Mouse (Mus musculus) forebrain, embryonic 11.5 days (tissue): ENCODE measurements around the gene Mrpl47. TPM values are rescaled to one million over a fixed set of nuclear protein-coding genes. Genes with fewer than 3 reads are reported as not detected.
"Not testable (repeated sequence)": the region's sequence is repeated elsewhere in the genome, so short reads cannot be mapped to it uniquely, and the experiment has no call there.

Source experiments
- ATAC-seq: fragments of 200-750 bp; cut with Nextera tagmentation; replicated peaks from 2 replicates; pipeline ENCODE4 v1.8.0; 2017; ENCODE audit warnings: moderate TSS enrichment; ENCODE audit not compliant: low FRiP score
- DNase-seq: peaks from one replicate; pipeline ENCODE4 v3.0.0-alpha.2; 2017; ENCODE audit warnings: low spot score
- H3K27ac ChIP-seq: fragments of 300-500 bp; sonication (generic); 2 replicates; pipeline ENCODE4 v1.5.1; 2014; ENCODE audit warnings: low read depth, low read length
- H3K27me3 ChIP-seq: fragments of 300-500 bp; sonication (generic); 2 replicates; pipeline ENCODE4 v1.6.1; 2014; ENCODE audit warnings: mild to moderate bottlenecking, low read length, mixed read lengths; ENCODE audit not compliant: control insufficient read depth, insufficient read depth
- H3K36me3 ChIP-seq: fragments of 300-500 bp; sonication (generic); 2 replicates; pipeline ENCODE4 v1.6.1; 2014; ENCODE audit warnings: mild to moderate bottlenecking, low read length, moderate library complexity, mixed read lengths; ENCODE audit not compliant: control insufficient read depth, insufficient read depth
- H3K4me1 ChIP-seq: fragments of 300-500 bp; sonication (generic); replicated peaks from 2 replicates; pipeline ENCODE4 v1.6.1; 2014; ENCODE audit warnings: low read length, mixed read lengths; ENCODE audit not compliant: control insufficient read depth, insufficient read depth
- H3K4me2 ChIP-seq: fragments of 300-500 bp; sonication (generic); 2 replicates; pipeline ENCODE4 v1.6.1; 2014; ENCODE audit warnings: low read depth, mild to moderate bottlenecking, low read length, moderate library complexity, mixed read lengths; ENCODE audit not compliant: severe bottlenecking
- H3K4me3 ChIP-seq: fragments of 300-500 bp; sonication (generic); 2 replicates; pipeline ENCODE4 v1.5.1; 2014; ENCODE audit warnings: low read depth, low read length
- H3K9ac ChIP-seq: fragments of 300-500 bp; sonication (generic); 2 replicates; pipeline ENCODE4 v1.6.1; 2014; ENCODE audit warnings: low read length
- H3K9me3 ChIP-seq: fragments of 300-500 bp; sonication (generic); 2 replicates; pipeline ENCODE4 v1.6.1; 2016; ENCODE audit warnings: low read length, mixed read lengths; ENCODE audit not compliant: control insufficient read depth
- WGBS: fragments of 180-500 bp; shearing (Covaris S2); extraction: QIAGEN DNeasy Blood & Tissue Kit; methylation state at CpG from one replicate; pipeline ENCODE4 v1.1.7; 2014; 5-methylcytosine and 5-hydroxymethylcytosine counted together
- polyA plus RNA-seq: library from polyadenylated mRNA; unstranded; fragments of >200 nt; fragmentation: Nextera tagmentation; extraction: Ambion mirVana; gene quantifications from 2 replicates; pipeline ENCODE4 v1.2.1, GENCODE M21; 2014

The Mrpl47 gene
- polyA plus RNA-seq, 1 experiment from 2014 or later: 43.7 TPM

GRCm38 (mm10) chr3:32718271-32718670, 19.1 kb downstream of the Mrpl47 start:
- Histone ChIP-seq H3K4me3 (no peak overlapping the region), H3K9me3 (no peaks in the 10 kb centered on the region; the same call in 1 of the 2 replicates), H3K27me3 (no peaks in the 10 kb centered on the region), H3K9ac (no peak overlapping the region), H3K27ac (no peak overlapping the region), H3K4me1 (no peaks in the 10 kb centered on the region), H3K36me3 (peaks cover 16% of the 10 kb centered on the region), H3K4me2 (no peak overlapping the region)
- 91% methylated on average over 5 of the region's 5 CpGs for WGBS
- ATAC-seq (no peak), DNase-seq (no peak)

GRCm38 (mm10) chr3:32717403-32717802, 20.0 kb downstream of the Mrpl47 start:
- not testable (repeated sequence) for H3K27ac ChIP-seq, H3K9ac ChIP-seq, H3K4me3 ChIP-seq, H3K36me3 ChIP-seq, H3K4me2 ChIP-seq, H3K9me3 ChIP-seq, ATAC-seq, H3K4me1 ChIP-seq, H3K27me3 ChIP-seq, DNase-seq
- 94% methylated on average over 6 of the region's 6 CpGs for WGBS

- no peak overlapping the region for H3K4me2 ChIP-seq
- peaks cover 2% of the 10 kb centered on the region; the same call in 1 of the 2 replicates for H3K36me3 ChIP-seq
- WGBS: 88% methylated on average over 3 of the region's 3 CpGs
- H3K27ac ChIP-seq: no peak overlapping the region
- no peak overlapping the region for H3K9ac ChIP-seq
- DNase-seq: no peak
- no peaks in the 10 kb centered on the region for H3K27me3 ChIP-seq
- no peaks in the 10 kb centered on the region for H3K9me3 ChIP-seq
- H3K4me1 ChIP-seq: peaks cover 4% of the 10 kb centered on the region; the same call in 1 of the 2 replicates
- ATAC-seq: no peak
- no peak overlapping the region for H3K4me3 ChIP-seq
Measured at GRCm38 (mm10) chr3:32713711-32714110, 23.7 kb downstream of the Mrpl47 start.

- Histone ChIP-seq H3K27me3 (no peaks in the 10 kb centered on the region), H3K27ac (0 out of 2 replicates have a peak overlapping the region, but pooled peaks have one; percentile 76), H3K4me3 (peak overlapping the region; percentile 96), H3K9me3 (no peaks in the 10 kb centered on the region), H3K4me2 (peak overlapping the region; percentile 57), H3K36me3 (no peaks in the 10 kb centered on the region; the same call in 1 of the 2 replicates), H3K4me1 (peaks cover 4% of the 10 kb centered on the region; the same call in 1 of the 2 replicates), H3K9ac (peak overlapping the region; percentile 91)
- ATAC-seq: no peak
- 10% methylated on average over 9 of the region's 9 CpGs for WGBS
- DNase-seq: no peak
Measured at GRCm38 (mm10) chr3:32709388-32709787, 28.0 kb downstream of the Mrpl47 start.

GRCm38 (mm10) chr3:32708368-32709231, 28.8 kb downstream of the Mrpl47 start:
- H3K9ac ChIP-seq: peak overlapping the region; percentile 91
- ATAC-seq (peak; percentile 100), DNase-seq (peak; percentile 100)
- peak overlapping the region; percentile 76; the same call in 1 of the 2 replicates for H3K27ac ChIP-seq
- peaks cover 4% of the 10 kb centered on the region; the same call in 1 of the 2 replicates for H3K4me1 ChIP-seq
- H3K4me2 ChIP-seq: peak overlapping the region; percentile 57
- H3K27me3 ChIP-seq: no peaks in the 10 kb centered on the region
- peak overlapping the region; percentile 96 for H3K4me3 ChIP-seq
- no peaks in the 10 kb centered on the region; the same call in 1 of the 2 replicates for H3K36me3 ChIP-seq
- WGBS: under 1% methylated on average over 89 of the region's 90 CpGs
- no peaks in the 10 kb centered on the region for H3K9me3 ChIP-seq

- Histone ChIP-seq H3K9me3 (no peaks in the 10 kb centered on the region), H3K27ac (no peak overlapping the region), H3K4me1 (peaks cover 4% of the 10 kb centered on the region; the same call in 1 of the 2 replicates), H3K9ac (no peak overlapping the region), H3K27me3 (no peaks in the 10 kb centered on the region), H3K36me3 (no peaks in the 10 kb centered on the region; the same call in 1 of the 2 replicates), H3K4me2 (peak overlapping the region; percentile 36; the same call in 1 of the 2 replicates), H3K4me3 (peak overlapping the region; percentile 96)
- DNase-seq (no peak), ATAC-seq (no peak)
- 1% methylated on average over 4 of the region's 4 CpGs for WGBS
Measured at GRCm38 (mm10) chr3:32708052-32708367, 29.4 kb downstream of the Mrpl47 start.

- H3K27ac ChIP-seq, H3K9ac ChIP-seq, DNase-seq, H3K4me3 ChIP-seq, H3K36me3 ChIP-seq, H3K27me3 ChIP-seq, H3K4me1 ChIP-seq, H3K9me3 ChIP-seq, H3K4me2 ChIP-seq, ATAC-seq: not testable (repeated sequence)
- 75% methylated on average over 9 of the region's 9 CpGs for WGBS
Measured at GRCm38 (mm10) chr3:32705647-32706348, 31.6 kb downstream of the Mrpl47 start, which contains the start of gene Actl6a. TSS of gene Actl6a (plus strand) at chr3:32706298.

- DNase-seq: not testable (repeated sequence)
- WGBS: 90% methylated on average over 10 of the region's 10 CpGs
Measured at GRCm38 (mm10) chr3:32704632-32705031, 32.8 kb downstream of the Mrpl47 start.

More at GRCm38 (mm10) chr3:32704632-32705031, 32.8 kb downstream of the Mrpl47 start:
- not testable (repeated sequence) for H3K27me3 ChIP-seq, H3K4me2 ChIP-seq, H3K36me3 ChIP-seq, ATAC-seq, H3K27ac ChIP-seq, H3K4me1 ChIP-seq, H3K4me3 ChIP-seq, H3K9me3 ChIP-seq, H3K9ac ChIP-seq
